ENCODE assay signal across 21 mouse cellular contexts in genomic region chr12:113205251-113205942, GRCm38 (mm10). TPM values are rescaled to one million over a fixed set of nuclear protein-coding genes. Genes with fewer than 3 reads are reported as not detected.
DNase-seq lines count a peak whose midpoint lies in the region; ATAC-seq and TF ChIP-seq lines count a peak whose summit lies in the region.
"Had no signal": no experiment of that assay in that cellular context is flagged by ENCODE, and none has a peak within 500 bp of the region (broad histone marks: within the 10 kb centered on the region; RNA-seq: fewer than 3 reads in every experiment).

No protein-coding gene starts in this region.

- H3K27ac ChIP-seq in forebrain, postnatal 0 days (ENCODE audit: low read depth, low read length) = no peak overlapping the region
- H3K27ac ChIP-seq in forebrain, embryonic 13.5 days = no peak overlapping the region
- H3K27ac ChIP-seq in layer of hippocampus, adult 2 months = no peak overlapping the region
- no peak overlapping the region for H3K27ac ChIP-seq in cortical plate, adult 2 months (ENCODE audit: insufficient read depth, low read length)
- H3K27ac ChIP-seq: forebrain, embryonic 15.5 days; hindbrain, embryonic 14.5 days; stomach, embryonic 15.5 days had no signal

- 0 out of 2 replicates have a peak, but pooled peaks have one; percentile 36 for ATAC-seq in forebrain, postnatal 0 days
- no peak for ATAC-seq in forebrain, embryonic 13.5 days
- ATAC-seq in megakaryocyte, adult 5-6 weeks (ENCODE audit: poor library complexity, severe bottlenecking) = no peak
- ATAC-seq: forebrain, embryonic 15.5 days had no signal

- DNase-seq in forebrain, postnatal 0 days = no peak
- DNase-seq in layer of hippocampus, adult 2 months (ENCODE audit: low spot score in 2 of 2) = peak in 1 of 2 experiments; percentile 8
- no peak for DNase-seq in layer of hippocampus, postnatal 10 days (ENCODE audit: low spot score in 2 of 2)
- peak; percentile 59 for DNase-seq in 416B (ENCODE audit: low read depth)
- DNase-seq in gastrocnemius, adult 8-10 months (ENCODE audit: low spot score in 2 of 2) = no peak
- DNase-seq: cerebellum, adult 18-20 months; cerebellum, postnatal 36 days; gastrocnemius, postnatal 10 days; heart, postnatal 10 days; kidney, adult 18-20 months; kidney, postnatal 14 days; lung, postnatal 36 days; midbrain, embryonic 14.5 days; thymus, postnatal 14 days had no signal

- no peak overlapping the region for H3K4me3 ChIP-seq in forebrain, postnatal 0 days (ENCODE audit: low read depth, low read length)
- no peak overlapping the region for H3K4me3 ChIP-seq in forebrain, embryonic 13.5 days
- H3K4me3 ChIP-seq in layer of hippocampus, adult 2 months = no peak overlapping the region
- H3K4me3 ChIP-seq in cortical plate, adult 2 months (ENCODE audit: insufficient read depth, low read length) = no peak overlapping the region
- H3K4me3 ChIP-seq: erythroblast, embryonic 14.5 days; forebrain, embryonic 15.5 days; stomach, embryonic 15.5 days had no signal

- no peaks in the 10 kb centered on the region for H3K9me3 ChIP-seq in forebrain, postnatal 0 days (ENCODE audit: low read length)
- H3K9me3 ChIP-seq in forebrain, embryonic 13.5 days (replicated peaks) = peaks cover 2% of the 10 kb centered on the region
- H3K9me3 ChIP-seq: forebrain, embryonic 15.5 days; stomach, embryonic 15.5 days had no signal

- H3K9ac ChIP-seq in forebrain, postnatal 0 days = no peak overlapping the region
- H3K9ac ChIP-seq in forebrain, embryonic 13.5 days = no peak overlapping the region
- H3K9ac ChIP-seq: forebrain, embryonic 15.5 days; hindbrain, embryonic 14.5 days; stomach, embryonic 15.5 days had no signal

- H3K4me1 ChIP-seq in forebrain, postnatal 0 days (ENCODE audit: insufficient read depth) = no peaks in the 10 kb centered on the region
- H3K4me1 ChIP-seq in forebrain, embryonic 13.5 days = no peaks in the 10 kb centered on the region
- H3K4me1 ChIP-seq in cortical plate, adult 2 months (ENCODE audit: control insufficient read depth, insufficient read depth, low read length) = no peaks in the 10 kb centered on the region
- H3K4me1 ChIP-seq: forebrain, embryonic 15.5 days; stomach, embryonic 15.5 days had no signal

- TF ChIP-seq POLR2A in cortical plate, adult 2 months (IDR thresholded peaks at IDR 0.05; ENCODE audit: extremely low read depth, insufficient read depth, low read length) = no peak

- peak; percentile 32; the same call in 1 of the 2 replicates for TF ChIP-seq CTCF in forebrain, postnatal 0 days (IDR thresholded peaks at IDR 0.05; ENCODE audit: low read depth)
- TF ChIP-seq CTCF in layer of hippocampus, adult 2 months (conservative IDR thresholded peaks at IDR 0.05) = peak; percentile 62
- peak; percentile 40; the same call in 1 of the 2 replicates for TF ChIP-seq CTCF in cortical plate, adult 2 months (IDR thresholded peaks at IDR 0.05; ENCODE audit: extremely low read depth, insufficient read depth, low read length)

- no peaks in the 10 kb centered on the region for H3K36me3 ChIP-seq in forebrain, postnatal 0 days (ENCODE audit: insufficient read depth)
- H3K36me3 ChIP-seq in forebrain, embryonic 13.5 days (ENCODE audit: poor library complexity, severe bottlenecking) = no peaks in the 10 kb centered on the region
- H3K36me3 ChIP-seq: forebrain, embryonic 15.5 days; stomach, embryonic 15.5 days had no signal

- no peak overlapping the region for H3K4me2 ChIP-seq in forebrain, postnatal 0 days (ENCODE audit: low read depth)
- H3K4me2 ChIP-seq in forebrain, embryonic 13.5 days = no peak overlapping the region
- H3K4me2 ChIP-seq: forebrain, embryonic 15.5 days; hindbrain, embryonic 14.5 days; stomach, embryonic 15.5 days had no signal

- H3K27me3 ChIP-seq in forebrain, postnatal 0 days (ENCODE audit: insufficient read depth, low read length) = no peaks in the 10 kb centered on the region
- no peaks in the 10 kb centered on the region for H3K27me3 ChIP-seq in forebrain, embryonic 13.5 days
- H3K27me3 ChIP-seq: forebrain, embryonic 15.5 days; stomach, embryonic 15.5 days had no signal

- 86% methylated on average over 7 of the region's 7 CpGs for WGBS in forebrain, postnatal 0 days
- 90% methylated on average over 7 of the region's 7 CpGs for WGBS in forebrain, embryonic 13.5 days

RNA-seq across cellular contexts. Expression of gene Tmem121, which starts 19.7 kb away (rescaled TPM):
- total RNA-seq in forebrain, postnatal 0 days (2014; rRNA removed) = 71.8 and 75.6 TPM in 2 replicates
- 59.3 and 66.7 TPM in 2 replicates for polyA plus RNA-seq in forebrain, postnatal 0 days (2015; fragmentation: Nextera tagmentation; extraction: Ambion mirVana)
- polyA plus RNA-seq in forebrain, embryonic 13.5 days (2015; fragmentation: Nextera tagmentation; extraction: Ambion mirVana) = 23.9 and 27.8 TPM in 2 replicates
- total RNA-seq in layer of hippocampus, adult 2 months (2021) = 10 to 100 TPM; 19.7 to 20.7 TPM
- total RNA-seq in layer of hippocampus, postnatal 10 days (2021) = 10 to 100 TPM; 30.5 to 33.9 TPM
- polyA plus RNA-seq in cortical plate, adult 2 months (2012; rRNA removed) = 40.1 and 40.7 TPM in 2 replicates
- not detected for total RNA-seq in gastrocnemius, adult 8-10 months (2022)
- 0.69 TPM in 1 of 2 replicates, not detected in the other for total RNA-seq in megakaryocyte, adult 5-6 weeks (2015)
- not detected in 2 replicates for total RNA-seq in megakaryocyte, adult 5-6 weeks (2017)
- polyA plus RNA-seq: erythroblast, embryonic 14.5 days had no signal

RNA-seq across cellular contexts. Expression of gene Tedc1, which starts 49.2 kb away (rescaled TPM):
- 7.8 and 8.6 TPM in 2 replicates for total RNA-seq in forebrain, postnatal 0 days (2014; rRNA removed)
- polyA plus RNA-seq in forebrain, postnatal 0 days (2015; fragmentation: Nextera tagmentation; extraction: Ambion mirVana) = 7.6 and 10.0 TPM in 2 replicates
- 32.2 and 41.2 TPM in 2 replicates for polyA plus RNA-seq in forebrain, embryonic 13.5 days (2015; fragmentation: Nextera tagmentation; extraction: Ambion mirVana)
- total RNA-seq in layer of hippocampus, adult 2 months (2021) = 1 to 10 TPM; 1.3 to 1.4 TPM
- total RNA-seq in layer of hippocampus, postnatal 10 days (2021) = 1 to 10 TPM; 3.0 to 3.3 TPM
- polyA plus RNA-seq in cortical plate, adult 2 months (2012; rRNA removed) = 1.0 and 2.0 TPM in 2 replicates
- under 1 TPM in 1 of 4 experiments, not detected in 3; 0.22 TPM for total RNA-seq in gastrocnemius, adult 8-10 months (2022)
- 3.6 and 3.7 TPM in 2 replicates for total RNA-seq in megakaryocyte, adult 5-6 weeks (2015)
- 12.3 and 13.0 TPM in 2 replicates for total RNA-seq in megakaryocyte, adult 5-6 weeks (2017)

RNA-seq across cellular contexts. Expression of gene Crip1, which starts 59.3 kb away (rescaled TPM):
- 8.3 and 16.1 TPM in 2 replicates for total RNA-seq in forebrain, postnatal 0 days (2014; rRNA removed)
- 28.9 and 47.1 TPM in 2 replicates for polyA plus RNA-seq in forebrain, postnatal 0 days (2015; fragmentation: Nextera tagmentation; extraction: Ambion mirVana)
- 35.9 and 40.0 TPM in 2 replicates for polyA plus RNA-seq in forebrain, embryonic 13.5 days (2015; fragmentation: Nextera tagmentation; extraction: Ambion mirVana)
- 10 to 100 TPM; 11.9 to 12.9 TPM for total RNA-seq in layer of hippocampus, adult 2 months (2021)
- total RNA-seq in layer of hippocampus, postnatal 10 days (2021) = 10 to 100 TPM; 13.5 to 14.1 TPM
- polyA plus RNA-seq in cortical plate, adult 2 months (2012; rRNA removed) = 67.6 and 70.7 TPM in 2 replicates
- 10 to 100 TPM; 53.0 to 78.6 (median 58.5) TPM for total RNA-seq in gastrocnemius, adult 8-10 months (2022)
- 2,464 and 2,556 TPM in 2 replicates for total RNA-seq in megakaryocyte, adult 5-6 weeks (2015)
- total RNA-seq in megakaryocyte, adult 5-6 weeks (2017) = 1,998 and 2,176 TPM in 2 replicates

Comparison
In these comparisons a context has a peak if more than half of its experiments do, and no peak if none do; other contexts are left out.
1. RNA of gene Tmem121, which starts 19.7 kb away (total RNA-seq): 71.8 to 75.6 TPM in forebrain, postnatal 0 days, 30.5 to 33.9 TPM in layer of hippocampus, postnatal 10 days and 19.7 to 20.7 TPM in layer of hippocampus, adult 2 months; 0.69 TPM in megakaryocyte, adult 5-6 weeks and not detected in gastrocnemius, adult 8-10 months; every median in the first group is over 10 times any median in the second.
2. RNA of gene Crip1, which starts 59.3 kb away (total RNA-seq): 1,998 to 2,556 TPM in megakaryocyte, adult 5-6 weeks; 53.0 to 78.6 TPM in gastrocnemius, adult 8-10 months, 8.3 to 16.1 TPM in forebrain, postnatal 0 days, 13.5 to 14.1 TPM in layer of hippocampus, postnatal 10 days and 11.9 to 12.9 TPM in layer of hippocampus, adult 2 months; every median in the first group is over 10 times any median in the second.
3. Peak in every context shown above with its lines, with median percentiles within 50 percentile points of each other: CTCF ChIP-seq.